9 mouse cellular contexts compared by ENCODE assay signal in the genomic region with DNA sequence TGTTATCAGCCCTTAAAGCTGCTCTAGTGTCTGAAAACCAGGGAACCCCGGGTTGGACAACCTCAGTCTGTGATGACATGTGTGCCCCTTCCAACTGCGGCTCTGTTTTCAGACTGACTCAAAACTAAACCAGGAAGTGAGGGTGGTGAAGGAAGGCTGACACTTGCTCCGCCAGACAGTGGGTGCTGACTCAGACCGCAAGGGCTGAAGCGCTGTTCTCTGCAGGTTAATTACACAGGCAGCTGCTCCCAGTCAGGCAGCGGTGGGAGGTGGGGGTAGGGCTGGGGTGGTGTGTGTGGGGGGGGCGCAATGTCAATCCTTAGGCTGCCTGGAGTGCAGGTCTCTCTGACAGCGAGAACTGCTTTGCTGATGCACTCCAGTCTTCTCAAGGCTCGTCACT. TPM values are rescaled to one million over a fixed set of nuclear protein-coding genes. Genes with fewer than 3 reads are reported as not detected.
A peak's percentile ranks its signal among the peaks of the same experiment; 100 is the strongest.
DNase-seq lines count a peak whose midpoint lies in the region; ATAC-seq and TF ChIP-seq lines count a peak whose summit lies in the region.
"Had no signal": no experiment of that assay in that cellular context is flagged by ENCODE, and none has a peak within 500 bp of the region (broad histone marks: within the 10 kb centered on the region; RNA-seq: fewer than 3 reads in every experiment).

No protein-coding gene starts in this region.

- H3K27ac ChIP-seq in liver, embryonic 14.5 days = no peak overlapping the region
- no peak overlapping the region for H3K27ac ChIP-seq in layer of hippocampus, adult 2 months
- H3K27ac ChIP-seq: left cerebral cortex, adult 2 months had no signal

- no peak for TF ChIP-seq CTCF in liver, embryonic 14.5 days (IDR thresholded peaks at IDR 0.05; ENCODE audit: low read depth)
- no peak for TF ChIP-seq CTCF in layer of hippocampus, adult 2 months (conservative IDR thresholded peaks at IDR 0.05)

- TF ChIP-seq EP300 in liver, embryonic 14.5 days (IDR thresholded peaks at IDR 0.05; ENCODE audit: low read depth) = no peak

- H3K4me3 ChIP-seq in liver, embryonic 14.5 days (ENCODE audit: insufficient read depth in 1 of 2, low read depth in 2 of 2, low read length in 2 of 2) = no peak overlapping the region
- no peak overlapping the region for H3K4me3 ChIP-seq in layer of hippocampus, adult 2 months
- H3K4me3 ChIP-seq: left cerebral cortex, adult 2 months had no signal

- H3K9me3 ChIP-seq in liver, embryonic 14.5 days (ENCODE audit: control insufficient read depth, low read length) = no peaks in the 10 kb centered on the region

- intact Hi-C loops in heart, postnatal 25 days (cut with DNase I) = no loop called here

- H3K4me1 ChIP-seq in liver, embryonic 14.5 days (replicated peaks; ENCODE audit: control insufficient read depth in 2 of 2, insufficient read depth in 2 of 2, low read length in 1 of 2) = peaks cover 2 to 22% of the 10 kb centered on the region in 2 experiments; a peak in 3 of 4 replicates

- no peaks in the 10 kb centered on the region for H3K27me3 ChIP-seq in liver, embryonic 14.5 days (ENCODE audit: control insufficient read depth, insufficient read depth, low read length)
- no peaks in the 10 kb centered on the region for H3K27me3 ChIP-seq in splenic B cell, adult 2 months (ENCODE audit: control insufficient read depth, insufficient read depth, low read length, poor library complexity, severe bottlenecking)

- ATAC-seq in liver, embryonic 14.5 days (ENCODE audit: insufficient read depth) = no peak

- H3K36me3 ChIP-seq in liver, embryonic 14.5 days (replicated peaks; ENCODE audit: control insufficient read depth, insufficient read depth, low read depth) = no peaks in the 10 kb centered on the region
- H3K36me3 ChIP-seq in splenic B cell, adult 2 months (ENCODE audit: control insufficient read depth, insufficient read depth, low read length, poor library complexity, severe bottlenecking) = no peaks in the 10 kb centered on the region

- H3K4me2 ChIP-seq in liver, embryonic 14.5 days (ENCODE audit: low read depth) = 0 out of 2 replicates have a peak overlapping the region, but pooled peaks have one; percentile 6

- 9% methylated on average over 9 of the region's 9 CpGs for WGBS in liver, embryonic 14.5 days (ENCODE audit: insufficient replicate concordance)

- peak; percentile 93 for DNase-seq in heart, adult 11 months
- no peak for DNase-seq in heart, postnatal 25 days (ENCODE audit: low spot score)
- peak; percentile 61 to 65 for DNase-seq in B cell, adult 2 months
- DNase-seq in embryo, embryonic 11 days = peak; percentile 38
- DNase-seq in liver, embryonic 14.5 days (ENCODE audit: low read depth in 3 of 3, low spot score in 3 of 3) = no peak
- DNase-seq in splenic B cell, adult 2 months (ENCODE audit: low read depth, low spot score) = peak; percentile 76
- no peak for DNase-seq in layer of hippocampus, adult 2 months (ENCODE audit: low spot score in 2 of 2)
- no peak for DNase-seq in gastrocnemius, postnatal 4 days (ENCODE audit: low spot score in 2 of 2)

- H3K9ac ChIP-seq in liver, embryonic 14.5 days (replicated peaks) = no peak overlapping the region

RNA-seq across cellular contexts. Expression of a gene that starts 51.6 kb away (rescaled TPM):
- 1 to 10 TPM; 4.1 to 4.8 TPM for total RNA-seq in heart, postnatal 25 days (2021)
- 7.6 and 7.9 TPM in 2 replicates for polyA plus RNA-seq in liver, embryonic 14.5 days (2012; rRNA removed)
- polyA plus RNA-seq in liver, embryonic 14.5 days (2014; fragmentation: Nextera tagmentation; extraction: Ambion mirVana) = 8.9 and 9.5 TPM in 2 replicates
- total RNA-seq in layer of hippocampus, adult 2 months (2021) = 1 to 10 TPM; 8.3 to 8.7 TPM
- total RNA-seq in gastrocnemius, postnatal 4 days (2021) = 1 to 10 TPM; 7.3 to 9.8 TPM

Comparison
In these comparisons a context has a peak if more than half of its experiments do, and no peak if none do; other contexts are left out.
1. DNase-seq: peak in heart, adult 11 months (single experiment), B cell, adult 2 months (2 of 2), embryo, embryonic 11 days (single experiment) and splenic B cell, adult 2 months (single experiment); none in heart, postnatal 25 days (single experiment), liver, embryonic 14.5 days (0 of 3), layer of hippocampus, adult 2 months (0 of 2) and gastrocnemius, postnatal 4 days (0 of 2).